Mouse (Mus musculus) forebrain, embryonic 14.5 days (tissue): ENCODE measurements around the gene Hagh. TPM values are rescaled to one million over a fixed set of nuclear protein-coding genes. Genes with fewer than 3 reads are reported as not detected.

Experiments used
- ATAC-seq: fragments of 200-750 bp; cut with Nextera tagmentation; 2 replicates; pipeline ENCODE4 v1.8.0; 2017; ENCODE audit warnings: mild to moderate bottlenecking, moderate library complexity
- DNase-seq: peaks from one replicate; pipeline ENCODE4 v3.0.0-alpha.2; 2015; ENCODE audit warnings: low spot score
- H3K27ac ChIP-seq: fragments of 300-500 bp; sonication (generic); 2 replicates; pipeline ENCODE4 v1.5.1; 2014; ENCODE audit warnings: low read depth, mild to moderate bottlenecking, control low read depth, low read length, moderate library complexity
- H3K27me3 ChIP-seq: fragments of 300-500 bp; sonication (generic); replicated peaks from 2 replicates; pipeline ENCODE4 v1.6.1; 2014; ENCODE audit warnings: low read length, control low read depth, mixed read lengths; ENCODE audit not compliant: control insufficient read depth, insufficient read depth
- H3K36me3 ChIP-seq: fragments of 300-500 bp; sonication (generic); 2 replicates; pipeline ENCODE4 v1.6.1; 2014; ENCODE audit warnings: low read length, control low read depth; ENCODE audit not compliant: control insufficient read depth, insufficient read depth
- H3K4me1 ChIP-seq: fragments of 300-500 bp; sonication (generic); 2 replicates; pipeline ENCODE4 v1.6.1; 2014; ENCODE audit warnings: antibody characterized with exemption, low read length, control low read depth; ENCODE audit not compliant: control insufficient read depth, insufficient read depth
- H3K4me2 ChIP-seq: fragments of 300-500 bp; sonication (generic); 2 replicates; pipeline ENCODE4 v1.6.1; 2014; ENCODE audit warnings: mild to moderate bottlenecking, control low read depth, low read length
- H3K4me3 ChIP-seq: fragments of 300-500 bp; sonication (generic); 2 replicates; pipeline ENCODE4 v1.5.1; 2014; ENCODE audit warnings: low read depth, low read length, control low read depth
- H3K9ac ChIP-seq: fragments of 300-500 bp; sonication (generic); 2 replicates; pipeline ENCODE4 v1.6.1; 2014; ENCODE audit warnings: mild to moderate bottlenecking, low read length, control low read depth, moderate library complexity
- H3K9me3 ChIP-seq: fragments of 300-500 bp; sonication (generic); replicated peaks from 2 replicates; pipeline ENCODE4 v1.6.1; 2016; ENCODE audit warnings: low read length, control low read depth, mixed read lengths; ENCODE audit not compliant: control insufficient read depth
- WGBS: fragments of 180-500 bp; shearing (Covaris S2); extraction: QIAGEN DNeasy Blood & Tissue Kit; methylation state at CpG from one replicate; pipeline ENCODE4 v1.1.7; 2014; 5-methylcytosine and 5-hydroxymethylcytosine counted together
- polyA plus RNA-seq: library from polyadenylated mRNA; unstranded; fragments of >200 nt; fragmentation: Nextera tagmentation; extraction: Ambion mirVana; gene quantifications from 2 replicates; pipeline ENCODE4 v1.2.1, GENCODE M21; 2014

Gene Hagh
- polyA plus RNA-seq, 1 experiment from 2014 or later, result 52.8 TPM

DNA sequence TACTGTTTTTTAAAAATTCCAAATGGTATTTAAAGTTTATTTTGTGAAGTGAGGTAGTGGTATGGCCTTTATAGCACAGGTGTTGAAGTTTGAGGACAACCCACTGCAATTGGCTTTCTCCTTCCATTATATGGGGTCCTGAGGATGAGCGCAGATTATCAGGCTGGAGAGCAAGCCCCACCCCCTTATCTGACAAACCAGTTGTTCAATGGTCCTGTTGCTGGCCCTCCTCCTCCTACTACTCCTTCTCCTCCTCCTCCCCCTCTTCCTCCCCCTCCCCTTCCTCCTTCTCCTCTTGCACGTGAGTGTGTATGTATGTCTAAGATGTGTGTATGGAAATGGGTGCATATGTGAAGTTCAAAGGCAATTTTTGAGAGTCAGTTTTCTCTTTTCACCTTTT lies 27.7 kb upstream of the Hagh start:
- 42% methylated on average over 2 of the region's 2 CpGs for WGBS
- DNase-seq (no peak), ATAC-seq (no peak)

DNA sequence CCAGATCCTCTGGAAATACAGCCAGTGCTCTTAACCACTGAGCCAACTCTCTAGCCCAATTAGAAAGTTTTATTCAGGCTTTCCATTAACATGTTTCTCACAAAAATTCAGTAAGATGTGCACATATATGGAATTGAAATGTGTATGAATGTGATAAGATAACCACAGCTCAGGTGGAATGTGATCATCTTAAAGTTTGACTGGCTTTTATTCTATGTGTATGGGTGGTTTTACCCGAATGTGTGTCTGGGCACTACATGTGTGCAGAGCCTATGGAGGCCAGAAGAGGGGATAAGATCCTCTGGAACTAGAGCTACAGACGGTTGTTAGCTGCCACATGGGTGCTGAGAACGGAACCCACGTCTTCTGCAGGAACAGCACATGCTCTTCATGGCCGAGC lies 24.7 kb upstream of the Hagh start:
- Histone ChIP-seq H3K4me2 (no peak overlapping the region), H3K4me1 (no peaks in the 10 kb centered on the region), H3K27me3 (no peaks in the 10 kb centered on the region), H3K27ac (no peak overlapping the region), H3K36me3 (no peaks in the 10 kb centered on the region), H3K9ac (no peak overlapping the region), H3K4me3 (no peak overlapping the region), H3K9me3 (no peaks in the 10 kb centered on the region)
- 74% methylated on average over 5 of the region's 5 CpGs for WGBS
- DNase-seq, result no peak
- no peak for ATAC-seq

More for the DNA sequence above, 27.7 kb upstream of the Hagh start:
- Histone ChIP-seq H3K9me3 (no peaks in the 10 kb centered on the region), H3K4me1 (no peaks in the 10 kb centered on the region), H3K4me3 (no peak overlapping the region), H3K27ac (no peak overlapping the region), H3K36me3 (no peaks in the 10 kb centered on the region), H3K9ac (no peak overlapping the region), H3K27me3 (no peaks in the 10 kb centered on the region), H3K4me2 (no peak overlapping the region)

DNA sequence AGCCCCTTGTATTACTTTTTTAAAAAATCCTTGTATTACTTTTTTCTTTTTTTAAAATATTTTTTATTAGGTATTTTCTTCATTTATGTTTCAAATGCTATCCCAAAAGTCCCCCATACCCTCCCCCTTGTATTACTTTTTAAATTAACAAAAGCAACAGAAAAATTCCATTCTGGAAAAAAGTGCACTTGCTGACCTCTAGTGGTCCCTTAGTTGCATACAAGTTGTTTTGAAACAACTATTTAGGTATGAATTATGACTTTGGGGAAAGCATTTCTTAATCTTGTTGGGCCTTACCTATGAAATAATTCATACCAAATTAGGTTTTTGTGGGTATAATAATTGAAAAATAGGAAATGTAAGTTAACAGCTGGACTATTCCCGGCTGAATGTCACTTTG lies 22.4 kb upstream of the Hagh start:
- no peaks in the 10 kb centered on the region for H3K9me3 ChIP-seq
- H3K9ac ChIP-seq, result no peak overlapping the region
- no peak overlapping the region for H3K27ac ChIP-seq
- H3K4me2 ChIP-seq, result no peak overlapping the region
- H3K36me3 ChIP-seq, result no peaks in the 10 kb centered on the region
- H3K4me1 ChIP-seq, result no peaks in the 10 kb centered on the region
- DNase-seq (peak; percentile 33), ATAC-seq (no peak)
- no peak overlapping the region for H3K4me3 ChIP-seq
- H3K27me3 ChIP-seq, result no peaks in the 10 kb centered on the region
- WGBS, result 50% methylated on average over 1 of the region's 1 CpGs

DNA sequence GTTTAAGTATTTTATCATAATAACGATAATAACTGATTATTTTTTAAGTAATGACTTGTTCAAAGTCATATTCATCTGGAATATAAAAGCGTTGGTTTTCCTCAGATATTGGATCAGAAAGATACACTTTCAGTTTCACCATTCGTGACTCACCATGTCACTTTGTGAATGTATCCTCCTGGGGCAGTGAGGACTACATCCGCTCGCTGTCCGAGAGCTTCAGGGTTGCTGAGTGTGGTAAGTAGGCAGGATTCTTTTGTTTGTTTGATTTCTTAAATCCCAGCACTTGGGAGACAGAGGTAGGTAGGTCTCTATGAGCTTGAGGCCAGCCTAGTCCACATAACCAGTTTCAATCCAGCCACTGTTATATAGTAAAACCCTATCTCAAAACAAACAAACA lies 21.8 kb upstream of the Hagh start:
- no peaks in the 10 kb centered on the region for H3K4me1 ChIP-seq
- H3K9ac ChIP-seq, result no peak overlapping the region
- H3K27me3 ChIP-seq, result no peaks in the 10 kb centered on the region
- H3K9me3 ChIP-seq, result no peaks in the 10 kb centered on the region
- ATAC-seq, result no peak
- no peak for DNase-seq
- 53% methylated on average over 6 of the region's 6 CpGs for WGBS
- H3K4me2 ChIP-seq, result no peak overlapping the region
- no peaks in the 10 kb centered on the region for H3K36me3 ChIP-seq
- H3K4me3 ChIP-seq, result no peak overlapping the region
- no peak overlapping the region for H3K27ac ChIP-seq

DNA sequence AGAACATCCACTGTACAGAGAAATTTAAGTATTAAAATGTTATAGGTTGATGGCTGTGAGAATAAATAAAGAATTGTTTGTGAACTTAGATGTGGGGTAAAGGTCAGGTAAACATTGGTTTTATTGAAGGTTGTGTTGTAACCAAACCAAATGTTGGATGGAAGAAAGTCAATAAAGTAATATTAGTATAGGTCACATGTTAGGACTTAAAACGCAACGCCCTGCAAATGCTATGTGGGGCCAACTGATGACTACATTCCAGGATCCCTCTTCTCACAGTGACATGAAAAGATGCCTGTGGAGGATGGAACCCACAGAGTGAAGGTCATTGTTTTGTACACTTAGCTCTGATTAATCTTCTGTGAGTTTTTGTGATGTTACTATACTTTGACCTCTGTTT lies 20.5 kb upstream of the Hagh start:
- WGBS, result 65% methylated on average over 2 of the region's 2 CpGs
- Histone ChIP-seq H3K27me3 (no peaks in the 10 kb centered on the region), H3K4me2 (no peak overlapping the region), H3K27ac (no peak overlapping the region), H3K36me3 (no peaks in the 10 kb centered on the region), H3K4me1 (no peaks in the 10 kb centered on the region), H3K9ac (no peak overlapping the region), H3K9me3 (no peaks in the 10 kb centered on the region), H3K4me3 (no peak overlapping the region)
- no peak for ATAC-seq
- no peak for DNase-seq

DNA sequence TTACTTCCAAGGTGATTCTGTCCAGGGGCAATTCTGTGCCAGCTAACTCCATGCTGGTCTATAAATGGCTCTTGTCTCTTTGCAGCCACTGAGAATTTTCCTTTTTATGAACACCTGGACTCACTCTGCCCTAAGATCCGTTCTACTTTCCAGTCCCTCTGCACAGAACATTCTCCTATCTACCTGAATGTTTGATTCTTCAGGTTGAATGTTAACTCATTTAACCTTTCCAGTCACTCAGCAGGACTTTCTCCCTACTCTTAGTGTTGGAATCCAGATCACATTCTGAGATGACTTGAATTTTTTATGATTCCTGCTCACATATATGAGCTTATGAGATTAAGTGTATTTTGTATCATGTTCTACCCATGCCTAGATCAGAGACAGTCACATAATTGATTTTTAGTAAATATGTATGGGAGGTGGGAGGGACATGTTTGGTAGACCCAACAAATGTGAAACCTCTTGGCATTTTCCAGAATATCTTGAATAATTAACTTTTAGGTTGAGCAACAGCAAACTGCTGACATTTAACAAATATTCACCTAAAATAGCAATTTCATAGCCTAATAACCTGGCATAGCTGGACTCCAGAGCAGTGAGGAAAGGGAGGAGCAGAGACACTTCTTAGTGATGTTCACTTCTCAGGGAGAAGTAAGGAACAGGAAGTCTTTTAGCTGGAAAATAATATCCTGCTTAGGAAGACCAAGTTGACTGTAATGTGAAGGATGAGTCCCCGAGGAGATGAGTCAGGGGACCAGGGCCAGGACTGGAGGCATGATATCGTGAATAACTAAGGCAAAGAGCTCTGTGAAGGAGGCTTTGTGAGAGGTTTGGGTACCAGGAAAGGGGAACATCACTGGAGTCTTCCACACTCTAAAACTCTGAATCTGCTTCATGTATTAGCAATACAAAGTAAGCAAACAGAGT lies 18.3 kb upstream of the Hagh start:
- no peaks in the 10 kb centered on the region for H3K4me1 ChIP-seq
- ATAC-seq (no peak), DNase-seq (no peak)
- no peaks in the 10 kb centered on the region for H3K36me3 ChIP-seq
- no peak overlapping the region for H3K27ac ChIP-seq
- H3K27me3 ChIP-seq, result no peaks in the 10 kb centered on the region
- H3K4me2 ChIP-seq, result no peak overlapping the region
- no peak overlapping the region for H3K4me3 ChIP-seq
- no peaks in the 10 kb centered on the region for H3K9me3 ChIP-seq
- 60% methylated on average over 3 of the region's 3 CpGs for WGBS
- no peak overlapping the region for H3K9ac ChIP-seq

DNA sequence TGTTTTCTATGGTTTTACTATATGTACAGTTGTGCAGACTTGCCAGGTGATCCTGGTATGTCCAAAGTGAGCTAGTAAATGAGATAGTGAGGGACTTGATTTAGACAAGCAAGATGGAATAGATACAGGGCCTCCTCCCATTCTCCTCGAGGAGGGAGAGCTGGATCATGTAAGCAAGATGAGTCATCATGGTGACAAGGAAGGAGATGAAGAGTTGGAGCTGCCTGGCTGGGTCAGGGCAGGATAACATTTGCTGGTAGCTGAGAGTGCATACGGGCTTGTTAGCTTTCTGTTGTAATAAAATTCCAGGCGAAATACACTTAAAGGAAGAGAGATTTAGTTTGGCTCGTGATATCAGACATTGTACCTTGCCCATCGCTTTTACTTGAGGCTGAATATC lies 398 bp downstream of the Hagh start:
- DNase-seq (no peak), ATAC-seq (no peak)

DNA sequence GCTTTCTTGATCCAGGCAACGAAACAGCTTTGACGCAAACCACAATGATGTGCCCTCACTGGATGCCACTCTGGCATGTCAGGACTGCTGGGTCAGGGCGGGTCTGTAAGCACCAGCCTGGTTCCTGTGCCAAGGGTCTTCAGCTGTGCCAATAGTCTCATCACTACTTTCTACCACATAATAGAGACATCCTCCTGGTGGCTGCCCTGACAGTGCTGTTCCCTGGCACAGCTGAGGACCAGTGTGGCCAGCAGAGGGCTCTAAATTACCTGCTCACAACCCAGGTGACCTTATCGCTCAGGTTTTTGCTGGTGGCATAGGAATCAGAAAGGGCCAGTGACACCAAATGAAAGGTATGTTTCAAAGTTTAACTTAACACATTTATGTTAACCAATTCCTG lies 1.2 kb downstream of the Hagh start:
- Histone ChIP-seq H3K36me3 (no peaks in the 10 kb centered on the region), H3K4me3 (no peak overlapping the region), H3K27me3 (no peaks in the 10 kb centered on the region), H3K4me2 (no peak overlapping the region), H3K27ac (no peak overlapping the region), H3K4me1 (no peaks in the 10 kb centered on the region), H3K9ac (no peak overlapping the region), H3K9me3 (no peaks in the 10 kb centered on the region)
- DNase-seq (no peak), ATAC-seq (no peak)
- 51% methylated on average over 4 of the region's 4 CpGs for whole genome bisulfite sequencing

More for the DNA sequence above, 398 bp downstream of the Hagh start:
- H3K36me3 ChIP-seq, result no peaks in the 10 kb centered on the region
- no peaks in the 10 kb centered on the region for H3K9me3 ChIP-seq
- no peak overlapping the region for H3K4me3 ChIP-seq
- H3K9ac ChIP-seq, result no peak overlapping the region
- WGBS, result 72% methylated on average over 5 of the region's 5 CpGs
- no peaks in the 10 kb centered on the region for H3K4me1 ChIP-seq
- no peak overlapping the region for H3K27ac ChIP-seq
- no peak overlapping the region for H3K4me2 ChIP-seq
- no peaks in the 10 kb centered on the region for H3K27me3 ChIP-seq

DNA sequence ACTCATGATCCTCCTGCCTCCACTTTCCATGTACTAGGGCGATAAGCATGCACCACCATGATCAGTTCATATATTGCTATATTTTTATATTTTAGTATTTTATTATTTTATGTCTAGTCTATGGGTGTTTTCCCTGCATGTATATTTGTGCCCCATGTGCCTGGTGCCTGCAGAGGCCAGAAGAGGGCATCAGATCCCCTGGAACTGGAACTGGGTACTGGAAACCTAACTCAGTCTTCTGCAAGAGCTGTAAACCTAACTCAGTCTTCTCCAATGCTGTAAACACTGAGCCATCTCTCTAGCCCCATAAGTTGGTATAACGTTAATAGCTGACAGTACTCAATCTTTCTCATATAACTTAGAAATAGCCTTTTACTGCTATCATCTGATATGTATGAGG lies 2.7 kb downstream of the Hagh start:
- WGBS, result 48% methylated on average over 2 of the region's 2 CpGs
- no peaks in the 10 kb centered on the region for H3K4me1 ChIP-seq
- DNase-seq, result no peak
- no peak for ATAC-seq
- no peak overlapping the region for H3K9ac ChIP-seq
- no peak overlapping the region for H3K27ac ChIP-seq
- no peaks in the 10 kb centered on the region for H3K27me3 ChIP-seq
- H3K9me3 ChIP-seq, result no peaks in the 10 kb centered on the region
- no peak overlapping the region for H3K4me3 ChIP-seq
- H3K36me3 ChIP-seq, result no peaks in the 10 kb centered on the region
- H3K4me2 ChIP-seq, result no peak overlapping the region
